Comparison of ENCODE assay signal across 8 mouse cellular contexts in genomic region chr2:19553821-19554592, GRCm38 (mm10). TPM values are rescaled to one million over a fixed set of nuclear protein-coding genes. Genes with fewer than 3 reads are reported as not detected.
DNase-seq lines count a peak whose midpoint lies in the region; TF ChIP-seq lines count a peak whose summit lies in the region.

4921504E06Rik (minus strand) TSS chr2:19553914.

- no peak for TF ChIP-seq CTCF in left cerebral cortex, adult 2 months (IDR thresholded peaks at IDR 0.05)

- H3K27ac ChIP-seq in left cerebral cortex, adult 2 months: peak within 1 kb of the TSS; percentile 91

- peak within 1 kb of the TSS; percentile 31; the same call in 1 of the 2 replicates for H3K4me3 ChIP-seq in left cerebral cortex, adult 2 months

- peak; percentile 95 for DNase-seq in ZHBTc4 (ENCODE audit: low read depth, low spot score)
- DNase-seq in cerebellum, postnatal 4 days (ENCODE audit: low spot score in 2 of 2): peak; percentile 41 to 69
- peak; percentile 64 for DNase-seq in gastrocnemius, postnatal 10 days
- DNase-seq in hindlimb bud, embryonic 11.5 days (ENCODE audit: extremely low spot score, low read depth, low spot score): peak; percentile 69
- DNase-seq in left cerebral cortex, adult 2 months (ENCODE audit: extremely low spot score in 1 of 2, low spot score in 2 of 2): peak; percentile 80 to 81
- DNase-seq in lung, postnatal 4 days: peak; percentile 74 to 78
- peak; percentile 95 for DNase-seq in retina, postnatal 1 day
- DNase-seq in thymus, postnatal 36 days: peak; percentile 67 to 69

- intact Hi-C loops in left cerebral cortex, adult 2 months (cut with DNase I): loop anchor here (1.0 to 5.0 kb wide), 3 partner anchors 39 to 738 kb away; partner anchors contain the start of gene Otud1

RNA-seq across cellular contexts. Expression of gene 4921504E06Rik, which starts in this region (rescaled TPM):
- not detected for total RNA-seq in gastrocnemius, postnatal 10 days (2021)
- not detected for total RNA-seq in left cerebral cortex, adult 2 months (2021)

Comparison
In these comparisons a context has a peak if more than half of its experiments do, and no peak if none do; other contexts are left out.
1. Peak in every context shown above with its lines: DNase-seq, H3K4me3 ChIP-seq and H3K27ac ChIP-seq.
2. Peak in DNase-seq in gastrocnemius, postnatal 10 days; RNA of the gene not detected or under 1 TPM.
3. Peak in DNase-seq, H3K4me3 ChIP-seq and H3K27ac ChIP-seq in left cerebral cortex, adult 2 months; RNA of the gene not detected or under 1 TPM.